Comparison of ENCODE assay signal across 8 mouse cellular contexts in genomic region chr14:115041336-115042054, GRCm38 (mm10). TPM values are rescaled to one million over a fixed set of nuclear protein-coding genes. Genes with fewer than 3 reads are reported as not detected.
DNase-seq lines count a peak whose midpoint lies in the region; ATAC-seq lines count a peak whose summit lies in the region.

No protein-coding gene starts in this region.

- under 1% methylated on average over 40 of the region's 126 CpGs for WGBS in forebrain, embryonic 11.5 days
- 0% methylated on average over 24 of the region's 126 CpGs for WGBS in hindbrain, embryonic 12.5 days
- under 1% methylated on average over 31 of the region's 126 CpGs for WGBS in limb, embryonic 11.5 days
- under 1% methylated on average over 88 of the region's 126 CpGs for WGBS in midbrain, embryonic 15.5 days
- WGBS in stomach, embryonic 16.5 days, result 2% methylated on average over 59 of the region's 126 CpGs

- peaks cover 14% of the 10 kb centered on the region for H3K36me3 ChIP-seq in forebrain, embryonic 11.5 days (ENCODE audit: control insufficient read depth, insufficient read depth, low read length)
- H3K36me3 ChIP-seq in hindbrain, embryonic 12.5 days, result peaks cover 29% of the 10 kb centered on the region
- peaks cover 4% of the 10 kb centered on the region; the same call in 1 of the 2 replicates for H3K36me3 ChIP-seq in limb, embryonic 11.5 days (ENCODE audit: control insufficient read depth, insufficient read depth, low read length)
- peaks cover 5% of the 10 kb centered on the region; the same call in 1 of the 2 replicates for H3K36me3 ChIP-seq in midbrain, embryonic 15.5 days (replicated peaks)
- peaks cover 11% of the 10 kb centered on the region; the same call in 1 of the 2 replicates for H3K36me3 ChIP-seq in stomach, embryonic 16.5 days (ENCODE audit: control insufficient read depth, insufficient read depth, low read length)

- ATAC-seq in forebrain, embryonic 11.5 days (replicated peaks; ENCODE audit: low FRiP score), result peak; percentile 27
- peak; percentile 57 for ATAC-seq in hindbrain, embryonic 12.5 days (ENCODE audit: low FRiP score)
- peak; percentile 19 for ATAC-seq in limb, embryonic 11.5 days (ENCODE audit: insufficient number of reproducible peaks, low FRiP score, low TSS enrichment, low read depth)
- peak; percentile 60 for ATAC-seq in midbrain, embryonic 15.5 days (replicated peaks)
- peak; percentile 56; the same call in 1 of the 2 replicates for ATAC-seq in stomach, embryonic 16.5 days (ENCODE audit: insufficient read depth, low FRiP score)

- peak; percentile 93 for DNase-seq in heart, adult 11 months
- DNase-seq in heart, postnatal 25 days (ENCODE audit: low spot score), result no peak
- DNase-seq in adrenal gland, adult 2 months, result peak; percentile 59
- DNase-seq in forebrain, embryonic 11.5 days (ENCODE audit: low spot score), result peak; percentile 77
- peak; percentile 57 for DNase-seq in limb, embryonic 11.5 days (ENCODE audit: low spot score)

- H3K27ac ChIP-seq in forebrain, embryonic 11.5 days (ENCODE audit: low read depth, low read length), result peak overlapping the region; percentile 89
- peak overlapping the region; percentile 98 for H3K27ac ChIP-seq in hindbrain, embryonic 12.5 days
- peak overlapping the region; percentile 97 for H3K27ac ChIP-seq in limb, embryonic 11.5 days (replicated peaks; ENCODE audit: low read depth, low read length)
- peak overlapping the region; percentile 93 for H3K27ac ChIP-seq in midbrain, embryonic 15.5 days
- peak overlapping the region; percentile 94 for H3K27ac ChIP-seq in stomach, embryonic 16.5 days (ENCODE audit: low read length)

- intact Hi-C loops in heart, postnatal 25 days (cut with DNase I), result loop anchor here (5.0 kb wide), 2 partner anchors 89 to 184 kb away; no protein-coding TSS in a partner anchor

- H3K4me2 ChIP-seq in forebrain, embryonic 11.5 days (ENCODE audit: low read depth, low read length, severe bottlenecking), result peak overlapping the region; percentile 84; the same call in 1 of the 2 replicates
- peak overlapping the region; percentile 71 for H3K4me2 ChIP-seq in hindbrain, embryonic 12.5 days (replicated peaks)
- H3K4me2 ChIP-seq in limb, embryonic 11.5 days (ENCODE audit: low read depth, severe bottlenecking), result peak overlapping the region; percentile 37; the same call in 1 of the 2 replicates
- peak overlapping the region; percentile 72 for H3K4me2 ChIP-seq in midbrain, embryonic 15.5 days
- H3K4me2 ChIP-seq in stomach, embryonic 16.5 days (ENCODE audit: low read depth, low read length), result peak overlapping the region; percentile 88

- H3K9me3 ChIP-seq in forebrain, embryonic 11.5 days (ENCODE audit: control insufficient read depth, low read length), result no peaks in the 10 kb centered on the region
- no peaks in the 10 kb centered on the region for H3K9me3 ChIP-seq in hindbrain, embryonic 12.5 days (replicated peaks)
- no peaks in the 10 kb centered on the region for H3K9me3 ChIP-seq in limb, embryonic 11.5 days (ENCODE audit: control insufficient read depth, low read length)
- H3K9me3 ChIP-seq in midbrain, embryonic 15.5 days, result no peaks in the 10 kb centered on the region
- no peaks in the 10 kb centered on the region for H3K9me3 ChIP-seq in stomach, embryonic 16.5 days (replicated peaks; ENCODE audit: control insufficient read depth, low read length)

- H3K27me3 ChIP-seq in forebrain, embryonic 11.5 days (ENCODE audit: control insufficient read depth, insufficient read depth, low read length), result no peaks in the 10 kb centered on the region; the same call in 1 of the 2 replicates
- H3K27me3 ChIP-seq in hindbrain, embryonic 12.5 days, result no peaks in the 10 kb centered on the region
- no peaks in the 10 kb centered on the region for H3K27me3 ChIP-seq in limb, embryonic 11.5 days (ENCODE audit: control insufficient read depth, insufficient read depth, low read length)
- peaks cover 9% of the 10 kb centered on the region; the same call in 1 of the 2 replicates for H3K27me3 ChIP-seq in midbrain, embryonic 15.5 days (replicated peaks)
- H3K27me3 ChIP-seq in stomach, embryonic 16.5 days (ENCODE audit: control insufficient read depth, insufficient read depth, low read length), result peaks cover 2% of the 10 kb centered on the region; the same call in 1 of the 2 replicates

- peaks cover 2% of the 10 kb centered on the region; the same call in 1 of the 2 replicates for H3K4me1 ChIP-seq in forebrain, embryonic 11.5 days (replicated peaks; ENCODE audit: control insufficient read depth, insufficient read depth, low read length)
- peaks cover 22% of the 10 kb centered on the region for H3K4me1 ChIP-seq in hindbrain, embryonic 12.5 days
- peaks cover 3% of the 10 kb centered on the region; the same call in 1 of the 2 replicates for H3K4me1 ChIP-seq in limb, embryonic 11.5 days (ENCODE audit: control insufficient read depth, insufficient read depth, low read length)
- peaks cover 28% of the 10 kb centered on the region for H3K4me1 ChIP-seq in midbrain, embryonic 15.5 days
- H3K4me1 ChIP-seq in stomach, embryonic 16.5 days (ENCODE audit: control insufficient read depth, insufficient read depth, low read length), result peaks cover 11% of the 10 kb centered on the region

- H3K4me3 ChIP-seq in forebrain, embryonic 11.5 days (ENCODE audit: low read depth, low read length), result peak overlapping the region; percentile 98
- H3K4me3 ChIP-seq in hindbrain, embryonic 12.5 days, result peak overlapping the region; percentile 100
- H3K4me3 ChIP-seq in limb, embryonic 11.5 days (ENCODE audit: low read depth, low read length), result peak overlapping the region; percentile 84
- H3K4me3 ChIP-seq in midbrain, embryonic 15.5 days, result peak overlapping the region; percentile 75
- H3K4me3 ChIP-seq in stomach, embryonic 16.5 days (replicated peaks; ENCODE audit: low read length), result peak overlapping the region; percentile 80

- peak overlapping the region; percentile 100 for H3K9ac ChIP-seq in forebrain, embryonic 11.5 days (ENCODE audit: low read length)
- H3K9ac ChIP-seq in hindbrain, embryonic 12.5 days, result peak overlapping the region; percentile 99
- H3K9ac ChIP-seq in limb, embryonic 11.5 days (ENCODE audit: low read length), result peak overlapping the region; percentile 100
- H3K9ac ChIP-seq in midbrain, embryonic 15.5 days, result peak overlapping the region; percentile 95
- peak overlapping the region; percentile 99 for H3K9ac ChIP-seq in stomach, embryonic 16.5 days (ENCODE audit: low read length)

RNA-seq across cellular contexts. Expression of gene Gpc5, which starts 50.5 kb away (rescaled TPM):
- total RNA-seq in heart, postnatal 25 days (2021), result not detected
- 1 to 10 TPM in 1 of 2 experiments, not detected in 1; 2.5 TPM for total RNA-seq in adrenal gland, adult 2 months (2021)
- polyA plus RNA-seq in adrenal gland, adult 2 months (2012; rRNA removed), result 1.3 and 2.7 TPM in 2 replicates
- 0.48 and 0.57 TPM in 2 replicates for polyA plus RNA-seq in forebrain, embryonic 11.5 days (2014; fragmentation: Nextera tagmentation; extraction: Ambion mirVana)
- polyA plus RNA-seq in hindbrain, embryonic 12.5 days (2016; fragmentation: Nextera tagmentation; extraction: Ambion mirVana), result 1.0 and 2.0 TPM in 2 replicates
- 1.8 and 2.5 TPM in 2 replicates for polyA plus RNA-seq in limb, embryonic 11.5 days (2014; fragmentation: Nextera tagmentation; extraction: Ambion mirVana)
- 5.4 and 7.2 TPM in 2 replicates for polyA plus RNA-seq in midbrain, embryonic 15.5 days (2015; fragmentation: Nextera tagmentation; extraction: Ambion mirVana)
- polyA plus RNA-seq in stomach, embryonic 16.5 days (2015; fragmentation: Nextera tagmentation; extraction: Ambion mirVana), result 0.10 and 0.19 TPM in 2 replicates

Comparison
In these comparisons a context has a peak if more than half of its experiments do, and no peak if none do; other contexts are left out.
1. H3K4me2 ChIP-seq: peak in every context shown above with its lines; median percentile 88 in stomach, embryonic 16.5 days; 84 in forebrain, embryonic 11.5 days; 72 in midbrain, embryonic 15.5 days; 71 in hindbrain, embryonic 12.5 days; 37 in limb, embryonic 11.5 days.